Mouse (Mus musculus): ENCODE data around the gene Ccdc8.

- no peak for TF ChIP-seq CTCF (IDR thresholded peaks at IDR 0.05)
- TF ChIP-seq EP300 (IDR thresholded peaks at IDR 0.05) = no peak
Measured at GRCm38 (mm10) chr7:17011909-17012590, 19.5 kb downstream of the Ccdc8 start.
